Mouse (Mus musculus) cerebellum, adult 9-11 months (tissue): ENCODE data around the gene Mybl2.

Experiments used
- DNase-seq: peaks from one replicate; pipeline ENCODE4 v3.0.0; 2022

Gene Mybl2

DNA sequence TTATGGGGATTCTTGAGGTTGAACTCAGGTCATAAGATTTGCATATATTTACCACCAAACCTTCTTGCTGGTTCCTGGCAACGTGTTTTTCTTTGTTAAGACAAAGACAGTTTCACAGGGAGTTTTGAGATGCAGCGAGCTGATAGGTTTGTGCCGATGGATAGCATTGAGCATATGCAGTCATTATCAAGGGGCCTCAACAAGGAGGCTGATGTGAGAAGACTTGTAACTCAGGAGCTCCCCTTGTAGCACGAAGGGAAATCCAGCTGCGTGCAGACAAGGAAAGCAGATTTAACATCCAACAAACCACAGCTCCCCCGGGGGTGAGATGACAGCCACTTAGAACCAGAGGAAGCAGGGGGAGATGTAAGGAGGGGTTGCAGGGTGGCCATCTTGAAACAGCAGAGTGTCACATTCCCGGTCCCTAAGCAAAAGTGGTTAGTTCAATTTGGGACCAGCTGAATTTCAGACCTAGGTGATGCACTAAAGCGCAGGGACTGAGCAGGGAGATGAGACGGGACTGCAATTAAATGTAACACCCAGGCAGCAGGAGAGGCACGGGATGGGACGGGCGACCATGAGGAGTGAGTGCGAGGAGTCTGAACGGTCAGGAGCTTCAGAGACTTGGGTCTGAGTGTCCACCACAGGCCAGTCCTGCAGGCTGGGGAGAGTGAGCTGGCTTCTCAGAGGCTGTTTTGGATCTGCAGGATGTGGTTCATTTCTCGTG is 66.3 kb downstream of the Mybl2 start:
- no peak for DNase-seq

DNA sequence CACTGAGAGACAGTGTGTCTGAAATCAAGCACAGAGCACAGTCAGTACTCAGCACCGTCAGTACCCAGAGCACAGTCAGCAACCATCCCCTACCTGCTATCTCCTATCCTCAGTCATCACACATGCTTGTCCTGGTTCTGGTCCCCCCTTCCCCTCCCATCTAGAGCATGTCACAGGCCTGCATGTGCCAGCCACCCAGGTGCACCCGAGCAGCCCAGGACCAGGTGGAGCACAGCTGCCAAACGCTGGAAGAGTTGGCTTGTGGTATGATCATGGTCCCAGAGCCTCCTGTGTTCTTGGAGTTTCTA is 66.8 kb downstream of the Mybl2 start:
- DNase-seq, result no peak

DNA sequence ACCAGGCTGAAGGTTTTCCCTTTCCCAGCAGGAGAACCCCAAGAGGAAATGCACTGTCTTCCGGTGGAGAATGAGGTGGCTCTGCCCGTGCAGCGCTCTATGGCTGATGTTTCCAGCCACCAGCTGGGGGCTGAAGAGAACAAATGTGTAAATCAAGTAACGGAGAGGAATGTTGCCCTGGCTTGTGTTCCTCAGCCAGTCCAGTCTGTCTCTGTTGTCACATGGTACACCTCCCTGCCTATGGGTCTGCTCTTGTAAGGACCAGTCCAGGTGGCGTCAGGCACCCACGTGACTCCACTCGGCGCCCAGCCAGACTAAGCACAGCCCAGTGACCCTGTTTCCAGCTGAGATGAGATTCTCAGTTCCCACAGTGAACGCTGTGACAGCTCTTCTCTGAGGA is 67.8 kb downstream of the Mybl2 start:
- DNase-seq, result peak; percentile 5

DNA sequence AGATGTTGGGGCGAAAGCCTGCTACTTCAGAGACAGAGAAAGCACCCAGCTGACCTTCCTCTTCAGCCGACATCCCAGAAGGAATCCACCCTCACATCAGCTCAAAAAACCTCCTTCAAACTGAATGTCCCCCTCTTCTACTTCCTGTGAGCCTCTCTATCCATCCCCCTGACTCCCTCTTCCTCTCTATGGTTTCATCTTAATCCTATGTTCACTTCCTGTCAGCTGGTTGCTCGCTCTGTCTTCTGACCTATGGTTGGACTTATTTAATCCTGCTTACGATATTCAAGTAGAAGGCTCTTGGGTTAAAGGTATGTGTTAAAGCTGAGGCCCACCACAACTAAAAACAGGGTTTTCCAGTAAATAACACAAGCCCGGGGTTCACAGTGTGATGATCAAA is 69.0 kb downstream of the Mybl2 start:
- no peak for DNase-seq

DNA sequence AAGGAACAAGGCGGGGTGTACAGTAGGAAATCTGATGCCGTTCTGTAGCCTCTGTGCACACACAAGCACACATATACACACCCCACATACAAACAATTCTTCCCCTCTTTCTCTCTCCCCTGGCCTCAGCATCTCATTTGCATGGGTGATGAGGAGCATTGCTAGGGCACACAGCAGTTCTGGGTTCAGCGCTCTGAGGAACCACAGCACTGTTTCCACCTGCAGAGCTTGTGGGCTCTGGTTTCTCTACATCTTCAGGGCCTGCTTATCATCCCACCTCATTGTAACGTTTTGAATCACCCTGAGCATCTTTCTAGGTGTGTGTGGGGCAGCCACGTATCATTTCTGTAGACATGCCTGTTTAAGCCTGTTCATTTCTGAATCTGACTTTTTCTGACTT is 76.3 kb downstream of the Mybl2 start:
- DNase-seq, result no peak

DNA sequence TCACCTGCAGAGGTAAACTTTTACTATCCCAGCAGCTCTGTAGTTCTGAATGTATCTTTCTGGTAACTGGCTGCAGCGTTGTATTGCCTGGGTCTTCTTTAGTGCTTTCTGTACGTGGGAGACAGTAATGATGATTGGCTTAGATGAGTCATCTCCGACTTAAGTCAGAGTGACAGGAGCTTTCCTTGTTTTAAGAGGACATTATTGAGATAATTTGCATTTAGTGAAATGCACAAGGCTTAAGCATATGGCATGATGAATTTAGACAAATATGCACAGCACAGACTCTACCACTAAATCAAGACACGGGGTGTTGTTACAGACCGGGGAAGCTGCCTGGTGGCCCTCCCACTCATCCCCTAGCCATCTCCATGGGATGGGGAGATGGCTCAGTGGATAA is 77.8 kb downstream of the Mybl2 start:
- DNase-seq, result no peak
